Mouse (Mus musculus) liver, embryonic 14.5 days (tissue): Measurements from ENCODE around the gene Klhdc3.

ENCODE experiments used
- CTCF ChIP-seq: IDR thresholded peaks from 2 replicates; pipeline ENCODE4 v1.5.1; 2016; ENCODE audit warnings: antibody characterized with exemption, low read depth, control low read depth
- EP300 ChIP-seq: IDR thresholded peaks from 2 replicates; pipeline ENCODE4 v1.6.1; 2016; ENCODE audit warnings: antibody characterized with exemption, low read depth

DNA sequence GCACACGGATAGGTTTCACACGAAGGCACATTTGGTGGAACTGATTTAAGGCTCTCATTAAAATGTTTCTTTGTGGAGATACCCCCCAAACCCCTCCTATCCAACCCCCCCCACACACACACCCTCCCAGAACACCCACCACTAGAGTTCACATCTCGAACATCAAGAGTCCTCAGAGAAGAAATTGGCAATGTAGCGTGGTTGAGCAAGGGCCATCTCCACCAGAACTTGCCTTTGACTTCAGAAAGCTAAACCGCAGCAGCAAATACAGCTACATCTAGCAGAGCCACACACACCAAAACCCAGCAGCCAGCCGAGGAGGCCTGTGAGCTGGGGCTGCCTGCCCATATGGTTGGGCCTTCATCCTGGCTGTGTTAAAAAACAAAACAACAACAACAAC lies 53.3 kb downstream of the Klhdc3 start:
- TF ChIP-seq CTCF: no peak
- no peak for TF ChIP-seq EP300
